Mouse (Mus musculus): Measurements from ENCODE around the gene Ccdc54.
A peak's percentile ranks its signal among the peaks of the same experiment; 100 is the strongest.

Gene Ccdc54

GRCm38 (mm10) chr16:50591054-50591453, at the start of gene Ccdc54:
Ccdc54 (minus strand) TSS chr16:50591154.
- no peak for DNase-seq

GRCm38 (mm10) chr16:50632585-50632984, 41.6 kb upstream of the Ccdc54 start:
- DNase-seq = no peak

- DNase-seq = no peak
Observed at GRCm38 (mm10) chr16:50615569-50615968, 24.6 kb upstream of the Ccdc54 start.

GRCm38 (mm10) chr16:50612944-50613343, 22.0 kb upstream of the Ccdc54 start:
- no peak for DNase-seq

GRCm38 (mm10) chr16:50610580-50610979, 19.6 kb upstream of the Ccdc54 start:
- no peak for DNase-seq

GRCm38 (mm10) chr16:50607776-50608562, 17.0 kb upstream of the Ccdc54 start:
- DNase-seq = no peak

GRCm38 (mm10) chr16:50604826-50605225, 13.9 kb upstream of the Ccdc54 start:
- DNase-seq = no peak

GRCm38 (mm10) chr16:50601947-50602346, 11.0 kb upstream of the Ccdc54 start:
- DNase-seq = no peak

GRCm38 (mm10) chr16:50600665-50601064, 9.7 kb upstream of the Ccdc54 start:
- DNase-seq = no peak

- no peak for DNase-seq
Observed at GRCm38 (mm10) chr16:50596679-50597078, 5.7 kb upstream of the Ccdc54 start.

- DNase-seq = no peak
Observed at GRCm38 (mm10) chr16:50596171-50596570, 5.2 kb upstream of the Ccdc54 start.

- no peak for DNase-seq
Observed at GRCm38 (mm10) chr16:50594876-50595275, 3.9 kb upstream of the Ccdc54 start.

- DNase-seq = peak; percentile 6
Observed at GRCm38 (mm10) chr16:50593361-50593760, 2.4 kb upstream of the Ccdc54 start.

GRCm38 (mm10) chr16:50589574-50590151, 1.3 kb downstream of the Ccdc54 start:
- peak; percentile 3 for DNase-seq

- DNase-seq = no peak
Observed at GRCm38 (mm10) chr16:50588191-50588590, 2.8 kb downstream of the Ccdc54 start.

- DNase-seq = no peak
Observed at GRCm38 (mm10) chr16:50587139-50587538, 3.8 kb downstream of the Ccdc54 start.

- DNase-seq = no peak
Observed at GRCm38 (mm10) chr16:50578361-50578760, 12.6 kb downstream of the Ccdc54 start.

- no peak for DNase-seq
Observed at GRCm38 (mm10) chr16:50572557-50572956, 18.4 kb downstream of the Ccdc54 start.

- no peak for DNase-seq
Observed at GRCm38 (mm10) chr16:50559163-50559771, 31.7 kb downstream of the Ccdc54 start.

GRCm38 (mm10) chr16:50553828-50554227, 37.1 kb downstream of the Ccdc54 start:
- no peak for DNase-seq

GRCm38 (mm10) chr16:50551871-50552528, 39.0 kb downstream of the Ccdc54 start:
- DNase-seq = no peak

- DNase-seq = no peak
Observed at GRCm38 (mm10) chr16:50550927-50551326, 40.0 kb downstream of the Ccdc54 start.

- DNase-seq = no peak
Observed at GRCm38 (mm10) chr16:50542554-50543333, 48.2 kb downstream of the Ccdc54 start.
